Mouse (Mus musculus): ENCODE data around the gene Morn3. TPM values are rescaled to one million over a fixed set of nuclear protein-coding genes. Genes with fewer than 3 reads are reported as not detected.

Gene Morn3
- polyA plus RNA-seq, 1 experiment from 2014 or later, result 5.3 TPM

- no peak overlapping the region for H3K4me3 ChIP-seq (ENCODE audit: low read depth, low read length)
- H3K27me3 ChIP-seq (replicated peaks; ENCODE audit: insufficient read depth, low read length), result no peaks in the 10 kb centered on the region
- TF ChIP-seq EP300 (IDR thresholded peaks at IDR 0.05), result no peak
- no peak for TF ChIP-seq CTCF (IDR thresholded peaks at IDR 0.05)
- H3K9me3 ChIP-seq (ENCODE audit: low read length), result no peaks in the 10 kb centered on the region
- H3K4me1 ChIP-seq (ENCODE audit: insufficient read depth, low read depth, low read length), result peaks cover 8% of the 10 kb centered on the region; the same call in 1 of the 2 replicates
- no peak for ATAC-seq
- no peak for DNase-seq (ENCODE audit: low spot score)
- H3K9ac ChIP-seq (replicated peaks; ENCODE audit: low read depth), result no peak overlapping the region
- WGBS, result 32% methylated on average over 16 of the region's 16 CpGs
- H3K4me2 ChIP-seq (replicated peaks; ENCODE audit: low read depth, low read length), result no peak overlapping the region; the same call in 1 of the 2 replicates
- H3K27ac ChIP-seq (ENCODE audit: low read length), result no peak overlapping the region
- no peaks in the 10 kb centered on the region for H3K36me3 ChIP-seq (ENCODE audit: insufficient read depth, low read length)
Measured at GRCm38 (mm10) chr5:122990411-122991160, 56.2 kb downstream of the Morn3 start.

DNA sequence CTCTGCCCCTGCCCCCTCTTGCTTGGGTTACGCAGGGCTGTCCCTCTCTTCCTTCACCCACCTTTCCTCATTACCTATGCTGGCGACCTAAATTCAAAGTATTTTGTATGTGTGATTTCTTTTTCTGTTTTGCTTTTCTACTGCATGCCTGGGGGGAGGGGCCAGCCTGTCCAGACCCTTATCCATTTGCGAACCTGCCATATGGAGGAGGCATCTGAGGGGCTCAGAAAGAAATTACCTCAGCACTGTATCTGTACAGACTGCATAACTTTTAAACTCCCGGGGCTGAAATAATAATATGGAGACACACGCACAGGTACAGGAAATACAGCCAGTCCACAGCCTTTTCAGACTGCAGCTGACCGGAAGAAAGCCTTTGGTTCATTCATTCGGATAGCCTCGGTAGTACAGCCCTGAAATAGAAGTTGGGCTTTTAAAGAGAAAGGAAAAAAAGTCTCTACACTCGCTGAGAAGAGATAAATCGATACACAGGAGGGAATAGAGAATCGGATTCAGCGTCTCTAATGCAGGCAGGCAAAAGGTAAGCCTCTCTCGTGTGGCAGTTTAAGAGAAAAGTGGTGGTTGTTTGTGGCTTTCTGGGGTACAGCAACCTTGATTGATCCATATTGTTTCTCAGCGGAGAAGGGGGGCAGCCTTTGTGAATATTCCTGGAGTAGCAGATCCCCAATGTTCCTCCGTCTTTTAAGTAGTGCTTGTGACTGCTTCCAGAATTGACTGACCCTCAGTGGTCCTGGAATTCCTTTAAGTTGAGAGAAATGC, 57.1 kb downstream of the Morn3 start, which contains the start of gene Kdm2b:
Gene Kdm2b (minus strand): TSS at position 273 of the 780 bp plus-strand sequence.
- H3K9me3 ChIP-seq (ENCODE audit: low read length), result no peaks in the 10 kb centered on the region

GRCm38 (mm10) chr5:122989001-122989525, 57.8 kb downstream of the Morn3 start:
- WGBS, result 2% methylated on average over 38 of the region's 39 CpGs
- peak overlapping the region; percentile 99 for H3K4me2 ChIP-seq (replicated peaks; ENCODE audit: low read depth, low read length)
- H3K4me1 ChIP-seq (ENCODE audit: insufficient read depth, low read depth, low read length), result peaks cover 8% of the 10 kb centered on the region; the same call in 1 of the 2 replicates
- TF ChIP-seq EP300 (IDR thresholded peaks at IDR 0.05) (no peak), CTCF (IDR thresholded peaks at IDR 0.05) (no peak)
- H3K27ac ChIP-seq (ENCODE audit: low read length), result peak overlapping the region; percentile 85
- no peaks in the 10 kb centered on the region for H3K36me3 ChIP-seq (ENCODE audit: insufficient read depth, low read length)
- H3K9ac ChIP-seq (replicated peaks; ENCODE audit: low read depth), result peak overlapping the region; percentile 63
- no peaks in the 10 kb centered on the region for H3K9me3 ChIP-seq (ENCODE audit: low read length)
- H3K27me3 ChIP-seq (replicated peaks; ENCODE audit: insufficient read depth, low read length), result no peaks in the 10 kb centered on the region
- ATAC-seq (peak; percentile 67), DNase-seq (ENCODE audit: low spot score) (peak; percentile 75)
- peak overlapping the region; percentile 70 for H3K4me3 ChIP-seq (ENCODE audit: low read depth, low read length)

More for the DNA sequence above, 57.1 kb downstream of the Morn3 start, which contains the start of gene Kdm2b:
- Histone ChIP-seq H3K27me3 (replicated peaks; ENCODE audit: insufficient read depth, low read length) (no peaks in the 10 kb centered on the region), H3K27ac (ENCODE audit: low read length) (peak within 1 kb of the TSS; percentile 85), H3K4me1 (ENCODE audit: insufficient read depth, low read depth, low read length) (peaks cover 8% of the 10 kb centered on the region; the same call in 1 of the 2 replicates), H3K4me2 (replicated peaks; ENCODE audit: low read depth, low read length) (peak within 1 kb of the TSS; percentile 99), H3K4me3 (ENCODE audit: low read depth, low read length) (peak within 1 kb of the TSS; percentile 70), H3K9ac (replicated peaks; ENCODE audit: low read depth) (peak within 1 kb of the TSS; percentile 63), H3K36me3 (ENCODE audit: insufficient read depth, low read length) (no peaks in the 10 kb centered on the region)
- 8% methylated on average over 14 of the region's 15 CpGs for WGBS
- no peak for TF ChIP-seq EP300 (IDR thresholded peaks at IDR 0.05)
- no peak for TF ChIP-seq CTCF (IDR thresholded peaks at IDR 0.05)
- ATAC-seq, result no peak; the same call in 1 of the 2 replicates
- DNase-seq (ENCODE audit: low spot score), result peak; percentile 46

GRCm38 (mm10) chr5:122988021-122988751, 58.6 kb downstream of the Morn3 start:
- Histone ChIP-seq H3K27ac (ENCODE audit: low read length) (peak overlapping the region; percentile 85; the same call in 1 of the 2 replicates), H3K9me3 (ENCODE audit: low read length) (no peaks in the 10 kb centered on the region), H3K27me3 (replicated peaks; ENCODE audit: insufficient read depth, low read length) (no peaks in the 10 kb centered on the region), H3K4me1 (ENCODE audit: insufficient read depth, low read depth, low read length) (peaks cover 8% of the 10 kb centered on the region; the same call in 1 of the 2 replicates), H3K4me2 (replicated peaks; ENCODE audit: low read depth, low read length) (peak overlapping the region; percentile 99), H3K4me3 (ENCODE audit: low read depth, low read length) (peak overlapping the region; percentile 70), H3K9ac (replicated peaks; ENCODE audit: low read depth) (peak overlapping the region; percentile 63), H3K36me3 (ENCODE audit: insufficient read depth, low read length) (no peaks in the 10 kb centered on the region)
- TF ChIP-seq EP300 (IDR thresholded peaks at IDR 0.05) (no peak), CTCF (IDR thresholded peaks at IDR 0.05) (no peak)
- peak; percentile 71 for DNase-seq (ENCODE audit: low spot score)
- peak; percentile 16; the same call in 1 of the 2 replicates for ATAC-seq
- WGBS, result under 1% methylated on average over 37 of the region's 41 CpGs

GRCm38 (mm10) chr5:122987211-122988020, 59.4 kb downstream of the Morn3 start:
- WGBS, result 5% methylated on average over 35 of the region's 39 CpGs
- peaks cover 8% of the 10 kb centered on the region; the same call in 1 of the 2 replicates for H3K4me1 ChIP-seq (ENCODE audit: insufficient read depth, low read depth, low read length)
- no peaks in the 10 kb centered on the region for H3K27me3 ChIP-seq (replicated peaks; ENCODE audit: insufficient read depth, low read length)
- ATAC-seq, result peak; percentile 34
- H3K4me2 ChIP-seq (replicated peaks; ENCODE audit: low read depth, low read length), result peak overlapping the region; percentile 99
- no peaks in the 10 kb centered on the region for H3K9me3 ChIP-seq (ENCODE audit: low read length)
- H3K36me3 ChIP-seq (ENCODE audit: insufficient read depth, low read length), result no peaks in the 10 kb centered on the region
- TF ChIP-seq CTCF (IDR thresholded peaks at IDR 0.05), result no peak
- no peak for TF ChIP-seq EP300 (IDR thresholded peaks at IDR 0.05)
- no peak overlapping the region for H3K27ac ChIP-seq (ENCODE audit: low read length)
- peak overlapping the region; percentile 63 for H3K9ac ChIP-seq (replicated peaks; ENCODE audit: low read depth)
- DNase-seq (ENCODE audit: low spot score), result peak; percentile 27
- peak overlapping the region; percentile 70 for H3K4me3 ChIP-seq (ENCODE audit: low read depth, low read length)

Data from lung, postnatal 0 days (tissue).